Mouse (Mus musculus): ENCODE results near the gene Nudcd3. TPM values are rescaled to one million over a fixed set of nuclear protein-coding genes. Genes with fewer than 3 reads are reported as not detected.

Nudcd3 gene
- polyA plus RNA-seq, 1 experiment from 2014 or later: 17.2 TPM

DNA sequence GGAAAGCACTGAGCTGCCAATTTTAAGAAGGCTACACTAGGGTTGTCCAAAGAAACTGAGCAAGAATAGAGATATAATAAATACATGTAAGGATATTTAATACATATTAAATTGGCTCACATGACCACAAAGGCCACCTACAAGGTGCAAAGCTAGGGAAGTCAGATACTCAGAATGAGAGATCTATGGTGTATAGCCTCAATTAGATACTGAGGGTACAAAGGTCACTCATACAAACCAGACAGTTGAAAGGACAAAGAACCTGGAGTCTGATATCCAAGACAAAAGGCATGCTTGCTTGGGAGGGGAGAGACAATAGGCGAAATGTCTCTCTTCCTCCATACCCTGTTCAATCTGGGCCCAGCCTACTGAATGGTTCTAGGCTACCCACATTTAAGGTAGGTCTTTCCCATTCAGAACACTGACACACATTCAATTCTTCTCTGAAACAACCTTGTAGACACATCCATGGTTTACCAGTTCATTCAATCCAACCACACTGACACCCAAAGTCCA, 76.6 kb downstream of the Nudcd3 start:
- peak; percentile 86 for ATAC-seq
- Histone ChIP-seq H3K27ac (ENCODE audit: low read depth, low read length) (peak overlapping the region; percentile 71; the same call in 1 of the 2 replicates), H3K4me1 (replicated peaks; ENCODE audit: control insufficient read depth, insufficient read depth, low read length) (no peaks in the 10 kb centered on the region; the same call in 1 of the 2 replicates), H3K9me3 (ENCODE audit: control insufficient read depth) (no peaks in the 10 kb centered on the region), H3K4me3 (ENCODE audit: low read depth, low read length) (no peak overlapping the region), H3K9ac (ENCODE audit: low read depth, low read length) (no peak overlapping the region), H3K27me3 (replicated peaks; ENCODE audit: control insufficient read depth, insufficient read depth, low read length) (no peaks in the 10 kb centered on the region), H3K36me3 (ENCODE audit: control insufficient read depth, insufficient read depth) (peaks cover 28% of the 10 kb centered on the region; the same call in 1 of the 2 replicates), H3K4me2 (replicated peaks; ENCODE audit: low read depth) (no peak overlapping the region)
- 70% methylated on average over 1 of the region's 1 CpGs for WGBS
- no peak for TF ChIP-seq CTCF (IDR thresholded peaks at IDR 0.05; ENCODE audit: low read depth)

DNA sequence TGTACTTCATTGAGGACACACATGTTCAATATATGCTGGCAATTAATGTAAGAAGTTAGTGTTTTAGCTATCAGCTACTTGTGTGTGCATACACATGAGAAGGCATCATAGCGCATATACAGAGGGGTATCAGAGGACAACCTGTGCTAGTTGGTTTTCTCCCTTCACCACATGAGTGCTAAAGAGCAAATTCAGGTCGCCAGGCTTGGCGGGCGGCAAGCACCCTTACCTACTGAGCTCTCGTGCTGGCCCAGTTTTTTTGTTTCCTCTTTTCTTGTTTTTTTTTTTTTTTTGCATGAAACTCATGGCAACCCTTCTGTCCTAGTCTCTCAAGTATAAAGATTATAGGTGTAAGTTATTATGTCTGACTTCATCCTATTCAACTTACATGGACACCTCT, 77.6 kb downstream of the Nudcd3 start:
- Histone ChIP-seq H3K27ac (ENCODE audit: low read depth, low read length) (no peak overlapping the region), H3K36me3 (ENCODE audit: control insufficient read depth, insufficient read depth) (peaks cover 33% of the 10 kb centered on the region; the same call in 1 of the 2 replicates), H3K9me3 (ENCODE audit: control insufficient read depth) (no peaks in the 10 kb centered on the region), H3K27me3 (replicated peaks; ENCODE audit: control insufficient read depth, insufficient read depth, low read length) (no peaks in the 10 kb centered on the region), H3K4me2 (replicated peaks; ENCODE audit: low read depth) (no peak overlapping the region), H3K9ac (ENCODE audit: low read depth, low read length) (no peak overlapping the region), H3K4me3 (ENCODE audit: low read depth, low read length) (no peak overlapping the region), H3K4me1 (replicated peaks; ENCODE audit: control insufficient read depth, insufficient read depth, low read length) (no peaks in the 10 kb centered on the region; the same call in 1 of the 2 replicates)
- no peak for ATAC-seq
- WGBS: 93% methylated on average over 5 of the region's 5 CpGs
- no peak for TF ChIP-seq CTCF (IDR thresholded peaks at IDR 0.05; ENCODE audit: low read depth)

DNA sequence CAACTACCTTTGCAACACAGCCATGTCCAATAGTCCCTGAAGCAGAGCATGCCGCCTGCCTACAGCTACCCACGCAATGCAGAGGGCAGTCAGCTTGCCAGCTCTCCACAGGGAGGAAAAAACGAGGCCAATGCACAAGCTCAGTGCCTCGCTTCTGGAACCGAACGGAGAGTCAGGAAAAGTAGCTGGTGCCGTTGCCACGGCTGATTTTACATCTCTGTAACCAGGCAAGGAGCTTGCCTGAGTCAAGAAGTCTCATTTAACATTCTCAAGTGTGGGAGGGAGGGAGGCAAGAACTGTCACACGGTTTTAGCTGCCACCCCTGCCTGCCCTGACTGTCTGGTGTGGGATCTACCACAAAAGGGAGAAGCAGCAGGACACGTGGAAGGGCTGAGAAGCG, 79.6 kb downstream of the Nudcd3 start:
- 85% methylated on average over 11 of the region's 11 CpGs for WGBS
- no peak overlapping the region for H3K4me3 ChIP-seq (ENCODE audit: low read depth, low read length)
- H3K36me3 ChIP-seq (ENCODE audit: control insufficient read depth, insufficient read depth): peaks cover 33% of the 10 kb centered on the region; the same call in 1 of the 2 replicates
- H3K27me3 ChIP-seq (replicated peaks; ENCODE audit: control insufficient read depth, insufficient read depth, low read length): no peaks in the 10 kb centered on the region
- no peak overlapping the region for H3K9ac ChIP-seq (ENCODE audit: low read depth, low read length)
- H3K4me1 ChIP-seq (replicated peaks; ENCODE audit: control insufficient read depth, insufficient read depth, low read length): no peaks in the 10 kb centered on the region; the same call in 1 of the 2 replicates
- no peak overlapping the region for H3K27ac ChIP-seq (ENCODE audit: low read depth, low read length)
- H3K4me2 ChIP-seq (replicated peaks; ENCODE audit: low read depth): no peak overlapping the region
- H3K9me3 ChIP-seq (ENCODE audit: control insufficient read depth): no peaks in the 10 kb centered on the region
- no peak for TF ChIP-seq CTCF (IDR thresholded peaks at IDR 0.05; ENCODE audit: low read depth)
- ATAC-seq: no peak

DNA sequence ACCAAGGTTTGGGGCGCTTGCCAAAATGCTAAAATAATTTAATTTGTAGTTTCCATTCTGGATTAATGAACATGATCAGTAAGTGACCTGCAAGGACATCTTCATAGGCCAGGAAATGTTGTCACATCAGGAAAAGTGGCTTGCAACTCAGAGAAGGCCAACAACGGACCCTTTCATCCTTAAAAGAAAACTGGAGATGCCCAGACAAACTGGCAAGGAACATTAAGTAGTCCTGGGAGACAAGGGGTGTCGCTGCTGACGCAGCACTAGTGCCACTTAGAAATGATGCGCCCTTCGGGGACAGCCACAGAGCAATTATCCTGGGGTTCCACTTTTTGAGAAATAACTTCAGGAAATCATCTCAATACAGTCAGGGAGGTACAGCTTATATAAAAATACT, 80.2 kb downstream of the Nudcd3 start:
- Histone ChIP-seq H3K36me3 (ENCODE audit: control insufficient read depth, insufficient read depth) (peaks cover 33% of the 10 kb centered on the region; the same call in 1 of the 2 replicates), H3K4me1 (replicated peaks; ENCODE audit: control insufficient read depth, insufficient read depth, low read length) (no peaks in the 10 kb centered on the region; the same call in 1 of the 2 replicates), H3K27ac (ENCODE audit: low read depth, low read length) (no peak overlapping the region), H3K9me3 (ENCODE audit: control insufficient read depth) (no peaks in the 10 kb centered on the region), H3K4me3 (ENCODE audit: low read depth, low read length) (no peak overlapping the region), H3K27me3 (replicated peaks; ENCODE audit: control insufficient read depth, insufficient read depth, low read length) (no peaks in the 10 kb centered on the region), H3K9ac (ENCODE audit: low read depth, low read length) (no peak overlapping the region), H3K4me2 (replicated peaks; ENCODE audit: low read depth) (no peak overlapping the region)
- no peak for ATAC-seq
- no peak for TF ChIP-seq CTCF (IDR thresholded peaks at IDR 0.05; ENCODE audit: low read depth)
- WGBS: 96% methylated on average over 6 of the region's 6 CpGs

DNA sequence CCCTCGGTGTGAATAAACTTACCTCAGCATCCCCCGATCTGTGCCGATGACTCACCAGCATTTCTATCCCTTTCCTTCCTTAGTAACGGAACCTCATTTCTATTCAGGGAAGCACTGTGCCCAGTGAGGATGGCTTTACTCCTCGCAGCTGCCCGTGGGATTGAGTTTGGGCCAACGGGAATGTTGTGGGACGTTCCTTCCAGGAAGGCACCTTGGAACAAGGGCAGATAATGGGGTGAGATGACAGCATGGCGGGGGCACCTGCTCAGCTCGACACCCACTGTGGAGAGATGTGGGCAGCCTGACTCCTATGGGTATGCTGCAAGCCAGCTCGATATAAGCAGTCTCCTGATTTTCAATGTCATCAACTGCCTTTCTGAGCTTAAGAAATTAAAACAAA, 80.9 kb downstream of the Nudcd3 start:
- Histone ChIP-seq H3K4me2 (replicated peaks; ENCODE audit: low read depth) (no peak overlapping the region), H3K9ac (ENCODE audit: low read depth, low read length) (no peak overlapping the region), H3K9me3 (ENCODE audit: control insufficient read depth) (no peaks in the 10 kb centered on the region), H3K27ac (ENCODE audit: low read depth, low read length) (no peak overlapping the region), H3K4me3 (ENCODE audit: low read depth, low read length) (no peak overlapping the region), H3K36me3 (ENCODE audit: control insufficient read depth, insufficient read depth) (peaks cover 33% of the 10 kb centered on the region; the same call in 1 of the 2 replicates), H3K4me1 (replicated peaks; ENCODE audit: control insufficient read depth, insufficient read depth, low read length) (no peaks in the 10 kb centered on the region; the same call in 1 of the 2 replicates), H3K27me3 (replicated peaks; ENCODE audit: control insufficient read depth, insufficient read depth, low read length) (no peaks in the 10 kb centered on the region)
- 91% methylated on average over 11 of the region's 11 CpGs for WGBS
- no peak for TF ChIP-seq CTCF (IDR thresholded peaks at IDR 0.05; ENCODE audit: low read depth)
- no peak for ATAC-seq

DNA sequence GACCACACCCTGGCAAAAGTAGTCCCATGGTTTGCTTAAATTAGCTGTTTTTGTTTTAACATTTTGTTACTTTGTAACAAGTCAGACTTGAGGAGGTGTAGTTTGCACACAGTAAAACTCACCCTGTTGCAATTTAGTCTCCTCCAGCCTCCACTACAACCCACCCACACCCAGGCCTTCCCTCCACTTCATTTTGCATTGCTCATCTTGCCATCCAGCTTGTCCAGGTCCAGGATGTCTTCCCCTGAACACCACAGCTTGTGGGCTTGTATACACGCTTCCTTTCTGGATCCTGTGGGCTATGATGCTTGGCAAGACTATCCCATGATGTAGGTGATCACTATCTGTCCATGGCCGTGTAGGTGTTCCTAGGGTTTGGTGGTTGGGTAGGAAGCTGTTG, 82.3 kb downstream of the Nudcd3 start:
- Histone ChIP-seq H3K9me3 (ENCODE audit: control insufficient read depth) (no peaks in the 10 kb centered on the region), H3K4me3 (ENCODE audit: low read depth, low read length) (no peak overlapping the region), H3K27me3 (replicated peaks; ENCODE audit: control insufficient read depth, insufficient read depth, low read length) (no peaks in the 10 kb centered on the region), H3K4me2 (replicated peaks; ENCODE audit: low read depth) (no peak overlapping the region), H3K9ac (ENCODE audit: low read depth, low read length) (no peak overlapping the region), H3K27ac (ENCODE audit: low read depth, low read length) (no peak overlapping the region), H3K36me3 (ENCODE audit: control insufficient read depth, insufficient read depth) (peaks cover 30% of the 10 kb centered on the region), H3K4me1 (replicated peaks; ENCODE audit: control insufficient read depth, insufficient read depth, low read length) (no peaks in the 10 kb centered on the region)
- no peak for TF ChIP-seq CTCF (IDR thresholded peaks at IDR 0.05; ENCODE audit: low read depth)
- 89% methylated on average over 2 of the region's 2 CpGs for WGBS
- no peak for ATAC-seq

Measured in intestine, postnatal 0 days (tissue).